Mouse (Mus musculus) lung, adult 2 months (tissue): ENCODE results near the gene Esx1. TPM values are rescaled to one million over a fixed set of nuclear protein-coding genes. Genes with fewer than 3 reads are reported as not detected.

ENCODE experiments used
- DNase-seq: peaks from one replicate; pipeline ENCODE4 v3.0.0; 2022
- H3K4me1 ChIP-seq: fragments of 200-500 bp; 2 replicates; pipeline ENCODE4 v1.6.1; 2011; ENCODE audit warnings: low read length; ENCODE audit not compliant: control insufficient read depth, insufficient read depth
- H3K4me3 ChIP-seq: fragments of 200-500 bp; replicated peaks from 2 replicates; pipeline ENCODE3; 2011; ENCODE audit warnings: low read depth, mild to moderate bottlenecking, control low read depth, low read length; ENCODE audit errors: extremely low read depth
- CTCF ChIP-seq: fragments of 200-500 bp; IDR thresholded peaks from 2 replicates; pipeline ENCODE4 v1.5.1; 2011; ENCODE audit warnings: mild to moderate bottlenecking, low read length, control low read depth; ENCODE audit not compliant: insufficient read depth
- POLR2A ChIP-seq: fragments of 200-500 bp; IDR thresholded peaks from 2 replicates; pipeline ENCODE4 v1.6.1; 2011; ENCODE audit warnings: low read depth, mild to moderate bottlenecking, control low read depth, low read length, borderline replicate concordance; ENCODE audit errors: extremely low read depth
- WGBS: fragments of 180-500 bp; shearing (Covaris S2); methylation state at CpG from one replicate; pipeline ENCODE4 v1.1.7; 2018; 5-methylcytosine and 5-hydroxymethylcytosine counted together
- polyA plus RNA-seq: library from polyadenylated mRNA; depleted of rRNA; stranded (reverse); fragments of >200 nt; gene quantifications from 2 replicates; pipeline ENCODE4 v1.2.3, GENCODE M21; 2012; rRNA removed

Esx1 gene
- polyA plus RNA-seq, 1 experiment, result not detected

GRCm38 (mm10) chrX:137141669-137142068, 19.8 kb upstream of the Esx1 start:
- no peak for TF ChIP-seq POLR2A
- TF ChIP-seq CTCF, result peak; percentile 75
- no peaks in the 10 kb centered on the region for H3K4me1 ChIP-seq
- DNase-seq, result no peak
- H3K4me3 ChIP-seq, result no peak overlapping the region
- WGBS, result 26% methylated on average over 6 of the region's 6 CpGs

DNA sequence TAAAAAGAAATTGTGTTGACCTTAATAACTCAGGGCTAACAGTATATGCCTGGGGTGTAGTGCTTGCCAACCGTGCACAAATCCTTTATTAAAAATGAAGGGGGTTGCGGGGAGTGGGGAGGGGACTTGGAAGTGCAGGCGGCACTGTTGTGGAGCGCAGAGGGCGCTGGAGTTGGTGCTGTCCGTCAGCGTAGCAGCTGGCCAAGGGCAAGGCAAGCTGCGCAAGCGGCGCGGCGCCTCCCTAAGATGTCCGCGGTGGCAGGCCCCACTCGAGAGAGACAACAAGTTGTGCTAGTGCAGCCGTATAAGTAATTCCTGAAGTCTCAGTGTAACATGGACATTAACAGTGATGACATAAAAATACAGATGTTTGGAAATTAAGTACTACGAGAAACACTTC, 5.7 kb upstream of the Esx1 start:
- Histone ChIP-seq H3K4me3 (no peak overlapping the region), H3K4me1 (no peaks in the 10 kb centered on the region)
- 19% methylated on average over 17 of the region's 17 CpGs for WGBS
- TF ChIP-seq POLR2A, result no peak
- no peak for TF ChIP-seq CTCF
- no peak for DNase-seq

DNA sequence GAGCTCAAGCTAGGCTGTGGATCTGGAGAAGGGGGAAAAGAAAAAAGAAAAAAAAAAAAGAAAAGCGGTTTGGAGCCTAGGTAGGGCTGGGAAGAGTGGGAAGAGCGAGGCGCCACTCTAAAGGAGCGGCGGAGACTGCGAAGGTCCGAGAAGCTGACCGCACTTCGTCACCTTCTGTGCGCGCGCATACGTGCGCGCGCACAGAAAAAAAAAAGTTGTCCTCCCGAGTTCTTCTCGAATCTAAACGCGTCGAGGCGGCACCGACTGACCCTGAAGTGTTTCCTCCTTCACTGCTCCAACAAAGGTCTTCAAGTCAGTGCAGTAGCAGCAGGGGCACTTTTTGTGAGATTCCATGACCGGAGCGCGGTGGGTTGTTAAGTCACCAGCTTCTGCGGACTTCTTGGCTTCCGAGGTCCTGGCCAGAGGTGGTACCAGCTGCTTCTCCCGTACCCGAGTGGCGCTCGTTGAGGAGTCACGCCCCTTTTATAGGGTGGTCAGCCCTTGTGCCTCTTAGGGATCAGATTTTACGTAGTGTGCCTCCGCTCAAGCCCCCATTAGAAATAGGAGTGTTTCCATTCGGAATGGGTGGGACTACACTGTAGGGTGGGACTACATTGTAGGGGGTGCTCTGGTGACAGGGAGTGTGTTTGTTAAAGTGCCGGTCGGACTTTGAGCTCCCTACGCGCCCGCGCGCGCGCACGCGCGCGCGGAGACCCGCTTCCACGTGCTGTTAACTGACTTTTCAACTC, 2.0 kb downstream of the Esx1 start:
- 32% methylated on average over 52 of the region's 52 CpGs for WGBS
- no peak for DNase-seq
- no peak for TF ChIP-seq CTCF
- no peak for TF ChIP-seq POLR2A
- H3K4me1 ChIP-seq, result no peaks in the 10 kb centered on the region
- no peak overlapping the region for H3K4me3 ChIP-seq

- no peak for DNase-seq
- 32% methylated on average over 40 of the region's 40 CpGs for WGBS
- Histone ChIP-seq H3K4me3 (no peak overlapping the region), H3K4me1 (no peaks in the 10 kb centered on the region)
- TF ChIP-seq POLR2A (no peak), CTCF (no peak)
Observed at GRCm38 (mm10) chrX:137118097-137118746, 3.7 kb downstream of the Esx1 start.

- TF ChIP-seq POLR2A (no peak), CTCF (no peak)
- WGBS, result 32% methylated on average over 13 of the region's 13 CpGs
- DNase-seq, result no peak
- Histone ChIP-seq H3K4me3 (no peak overlapping the region), H3K4me1 (no peaks in the 10 kb centered on the region)
Observed at GRCm38 (mm10) chrX:137106498-137106897, 15.4 kb downstream of the Esx1 start.

DNA sequence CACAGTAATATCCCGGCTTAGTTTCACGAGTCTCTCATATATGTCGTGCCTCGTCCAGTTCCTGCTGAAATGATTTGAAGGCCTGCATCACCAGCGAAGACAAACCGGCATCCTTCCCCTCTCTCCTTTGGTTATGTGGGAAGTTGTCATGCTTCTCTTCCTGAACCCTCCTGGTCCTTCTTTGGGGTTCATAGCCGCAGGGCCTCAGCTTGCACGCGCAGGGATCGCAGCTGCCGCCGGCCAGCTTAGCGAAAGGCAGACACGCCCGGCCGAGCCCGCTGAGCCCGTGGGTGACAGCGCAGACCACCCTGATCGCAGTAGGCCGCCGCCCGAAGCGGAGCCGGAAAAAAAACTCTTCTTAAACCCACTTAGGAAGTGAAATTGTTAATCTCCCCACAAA, 17.4 kb downstream of the Esx1 start:
- no peak for DNase-seq
- TF ChIP-seq CTCF (no peak), POLR2A (no peak)
- Histone ChIP-seq H3K4me3 (no peak overlapping the region), H3K4me1 (no peaks in the 10 kb centered on the region)
- 27% methylated on average over 25 of the region's 25 CpGs for WGBS

Other genes with a start within 250 kb of the Esx1 start
- not detected in 2 replicates for gene H2bfm, start 194.8 kb downstream of the Esx1 start, polyA plus RNA-seq
- gene Tmsb15b2, start 146.6 kb downstream of the Esx1 start, polyA plus RNA-seq, result not detected in 2 replicates
- gene Tmsb15l, start 145.2 kb downstream of the Esx1 start, polyA plus RNA-seq, result 0.25 and 0.49 TPM in 2 replicates
- 0.62 TPM in 1 of 2 replicates, not detected in the other for gene Tmsb15b1, start 145.2 kb downstream of the Esx1 start, polyA plus RNA-seq
- 0.26 and 0.34 TPM in 2 replicates for gene Zcchc18, start 128.9 kb downstream of the Esx1 start, polyA plus RNA-seq
- 3.6 and 4.3 TPM in 2 replicates for gene Slc25a53, start 83.8 kb downstream of the Esx1 start, polyA plus RNA-seq
- 1.0 and 1.3 TPM in 2 replicates for gene Fam199x, start 72.5 kb downstream of the Esx1 start, polyA plus RNA-seq